Mouse (Mus musculus) limb, embryonic 14.5 days (tissue): ENCODE results near the gene Lnx2. TPM values are rescaled to one million over a fixed set of nuclear protein-coding genes. Genes with fewer than 3 reads are reported as not detected.

Experiments
- ATAC-seq: fragments of 200-750 bp; cut with Nextera tagmentation; 2 replicates; pipeline ENCODE4 v1.8.0; 2017; ENCODE audit warnings: low read depth, moderate number of reproducible peaks, moderate TSS enrichment; ENCODE audit not compliant: low FRiP score
- DNase-seq: peaks from one replicate; pipeline ENCODE4 v3.0.0-alpha.2; 2015; ENCODE audit warnings: low spot score
- H3K27ac ChIP-seq: fragments of 300-500 bp; sonication (generic); replicated peaks from 2 replicates; pipeline ENCODE4 v1.5.1; 2014; ENCODE audit warnings: low read depth, mild to moderate bottlenecking, low read length, moderate library complexity, mixed read lengths
- H3K27me3 ChIP-seq: fragments of 300-500 bp; sonication (generic); 2 replicates; pipeline ENCODE4 v1.6.1; 2014; ENCODE audit warnings: low read length, mixed read lengths; ENCODE audit not compliant: control insufficient read depth, insufficient read depth
- H3K36me3 ChIP-seq: fragments of 300-500 bp; sonication (generic); 2 replicates; pipeline ENCODE4 v1.6.1; 2014; ENCODE audit warnings: mild to moderate bottlenecking, low read length, moderate library complexity, mixed read lengths; ENCODE audit not compliant: control insufficient read depth, insufficient read depth
- H3K4me1 ChIP-seq: fragments of 300-500 bp; sonication (generic); 2 replicates; pipeline ENCODE4 v1.6.1; 2014; ENCODE audit warnings: antibody characterized with exemption, low read length, mixed read lengths; ENCODE audit not compliant: control insufficient read depth, insufficient read depth
- H3K4me2 ChIP-seq: fragments of 300-500 bp; sonication (generic); replicated peaks from 2 replicates; pipeline ENCODE4 v1.6.1; 2014; ENCODE audit warnings: low read depth, mild to moderate bottlenecking, low read length, moderate library complexity; ENCODE audit not compliant: severe bottlenecking
- H3K4me3 ChIP-seq: fragments of 300-500 bp; sonication (generic); replicated peaks from 2 replicates; pipeline ENCODE4 v1.5.1; 2014; ENCODE audit warnings: low read length
- H3K9ac ChIP-seq: fragments of 300-500 bp; sonication (generic); 2 replicates; pipeline ENCODE4 v1.6.1; 2014; ENCODE audit warnings: mild to moderate bottlenecking, low read depth, low read length, moderate library complexity; ENCODE audit not compliant: severe bottlenecking
- H3K9me3 ChIP-seq: fragments of 300-500 bp; sonication (generic); 2 replicates; pipeline ENCODE4 v1.6.1; 2016; ENCODE audit warnings: low read length; ENCODE audit not compliant: control insufficient read depth
- POLR2A ChIP-seq: fragments of 200-500 bp; IDR thresholded peaks from 2 replicates; pipeline ENCODE4 v1.8.0; 2012; ENCODE audit warnings: inconsistent platforms, mild to moderate bottlenecking, moderate library complexity, borderline replicate concordance; ENCODE audit not compliant: insufficient read depth, insufficient read length; ENCODE audit errors: extremely low read depth
- WGBS: fragments of 180-500 bp; shearing (Covaris S2); extraction: QIAGEN DNeasy Blood & Tissue Kit; methylation state at CpG from one replicate; pipeline ENCODE4 v1.1.7; 2014; 5-methylcytosine and 5-hydroxymethylcytosine counted together
- polyA plus RNA-seq, 2 experiments: library from polyadenylated mRNA; depleted of rRNA in 1 of 2; stranded (reverse) in 1 of 2; unstranded in 1 of 2; fragments of >200 nt; fragmentation: Nextera tagmentation in 1 of 2; extraction: Ambion mirVana in 1 of 2; gene quantifications; 2 replicates each; pipeline versions ENCODE4 v1.2.1 to v1.2.3; 2012 to 2014

Gene Lnx2
- polyA plus RNA-seq, 2 experiments, result 13.7 TPM

DNA sequence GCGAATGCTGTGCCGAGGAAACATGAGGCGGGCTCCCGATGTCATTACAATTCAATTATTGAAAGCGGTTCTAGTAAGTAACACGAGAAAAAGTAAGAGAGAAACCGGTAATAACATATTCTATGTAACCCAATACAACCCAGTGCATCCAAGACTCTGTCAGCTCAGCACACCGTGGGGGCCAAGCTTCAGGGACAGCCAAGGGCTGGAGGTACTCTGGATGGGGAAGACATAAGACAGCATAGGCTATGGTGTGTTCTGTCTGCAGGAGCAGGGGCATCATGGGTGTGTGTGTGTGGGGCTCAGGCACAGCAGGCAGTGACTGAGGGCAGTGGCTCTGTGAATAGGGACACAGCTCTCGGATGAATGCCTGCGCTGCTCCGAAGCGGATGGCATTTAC is 59.8 kb downstream of the Lnx2 start:
- Histone ChIP-seq H3K4me1 (no peaks in the 10 kb centered on the region), H3K4me3 (no peak overlapping the region), H3K27me3 (no peaks in the 10 kb centered on the region), H3K9ac (no peak overlapping the region), H3K9me3 (no peaks in the 10 kb centered on the region), H3K27ac (no peak overlapping the region), H3K4me2 (no peak overlapping the region), H3K36me3 (peaks cover 25% of the 10 kb centered on the region)
- no peak for TF ChIP-seq POLR2A
- ATAC-seq, result no peak
- 87% methylated on average over 12 of the region's 12 CpGs for WGBS
- DNase-seq, result no peak

DNA sequence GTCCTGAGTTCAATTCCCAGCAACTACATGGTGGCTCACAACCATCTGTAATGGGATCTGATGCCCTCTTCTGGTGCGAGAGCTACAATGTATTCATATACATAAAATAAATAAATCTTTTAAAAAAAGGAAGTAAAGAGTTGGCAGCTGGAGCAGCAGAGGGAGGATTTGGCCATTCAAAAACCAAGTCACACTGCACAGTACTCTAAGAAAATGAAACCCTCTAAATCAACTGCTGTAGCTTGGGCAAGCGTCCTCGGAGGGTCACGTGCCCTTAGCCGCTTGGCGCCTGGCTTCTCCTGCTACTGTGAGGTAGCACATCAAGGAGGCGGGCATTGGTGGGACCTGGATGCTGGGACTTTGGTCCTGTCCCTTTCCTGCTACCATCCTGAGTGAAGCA is 61.2 kb downstream of the Lnx2 start:
- no peak for TF ChIP-seq POLR2A
- Histone ChIP-seq H3K27me3 (no peaks in the 10 kb centered on the region), H3K4me1 (no peaks in the 10 kb centered on the region), H3K36me3 (peaks cover 25% of the 10 kb centered on the region), H3K4me3 (no peak overlapping the region), H3K27ac (no peak overlapping the region), H3K4me2 (no peak overlapping the region), H3K9ac (no peak overlapping the region), H3K9me3 (no peaks in the 10 kb centered on the region)
- 87% methylated on average over 7 of the region's 7 CpGs for WGBS
- DNase-seq, result no peak
- no peak for ATAC-seq

DNA sequence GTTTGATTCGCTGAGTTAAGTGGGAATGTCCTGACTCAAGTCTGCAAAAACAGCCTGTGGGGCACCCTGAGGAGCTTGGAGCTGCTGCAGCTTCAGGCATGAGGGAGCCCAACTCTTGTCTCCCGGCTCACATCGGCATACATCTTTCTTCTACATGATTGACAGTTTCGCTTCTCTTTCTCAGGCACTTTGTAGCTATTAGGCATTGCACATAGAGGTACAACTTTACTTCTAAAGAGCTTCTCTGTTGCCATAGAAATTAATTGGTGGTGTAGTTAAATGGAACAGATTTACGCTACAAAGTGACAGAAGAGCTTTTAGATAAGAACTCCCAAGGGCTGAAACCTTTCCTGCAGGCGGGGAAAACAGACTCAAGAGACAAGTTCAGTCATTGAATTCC is 62.5 kb downstream of the Lnx2 start:
- WGBS, result 55% methylated on average over 6 of the region's 6 CpGs
- Histone ChIP-seq H3K4me2 (no peak overlapping the region), H3K9ac (no peak overlapping the region), H3K4me1 (no peaks in the 10 kb centered on the region), H3K4me3 (no peak overlapping the region), H3K27ac (no peak overlapping the region), H3K27me3 (no peaks in the 10 kb centered on the region), H3K9me3 (no peaks in the 10 kb centered on the region), H3K36me3 (peaks cover 18% of the 10 kb centered on the region)
- no peak for ATAC-seq
- no peak for TF ChIP-seq POLR2A
- DNase-seq, result no peak

DNA sequence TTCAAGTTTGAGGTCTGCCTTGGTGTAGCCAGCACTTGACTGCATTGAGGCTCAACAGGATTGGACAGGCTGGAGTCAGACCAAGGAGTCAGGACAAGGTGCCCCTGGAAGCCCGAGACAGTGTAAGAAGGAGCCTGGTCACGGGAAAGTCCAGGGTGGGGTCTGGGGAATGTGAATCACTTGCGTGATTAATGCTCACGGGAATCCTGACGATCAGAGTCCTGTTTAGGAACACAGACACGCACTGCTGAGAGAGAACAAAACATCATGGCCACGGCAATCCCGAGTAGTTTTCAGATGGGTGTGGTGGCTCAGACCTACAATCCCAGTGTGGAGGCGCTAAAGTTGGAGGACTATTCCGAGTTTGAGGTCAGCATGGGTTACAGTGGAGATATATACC is 65.1 kb downstream of the Lnx2 start:
- no peaks in the 10 kb centered on the region for H3K9me3 ChIP-seq
- no peaks in the 10 kb centered on the region for H3K27me3 ChIP-seq
- no peak overlapping the region for H3K27ac ChIP-seq
- no peaks in the 10 kb centered on the region for H3K36me3 ChIP-seq
- ATAC-seq, result no peak
- no peaks in the 10 kb centered on the region for H3K4me1 ChIP-seq
- DNase-seq, result no peak
- 85% methylated on average over 10 of the region's 10 CpGs for WGBS
- H3K4me2 ChIP-seq, result no peak overlapping the region
- no peak for TF ChIP-seq POLR2A
- no peak overlapping the region for H3K9ac ChIP-seq
- H3K4me3 ChIP-seq, result no peak overlapping the region

DNA sequence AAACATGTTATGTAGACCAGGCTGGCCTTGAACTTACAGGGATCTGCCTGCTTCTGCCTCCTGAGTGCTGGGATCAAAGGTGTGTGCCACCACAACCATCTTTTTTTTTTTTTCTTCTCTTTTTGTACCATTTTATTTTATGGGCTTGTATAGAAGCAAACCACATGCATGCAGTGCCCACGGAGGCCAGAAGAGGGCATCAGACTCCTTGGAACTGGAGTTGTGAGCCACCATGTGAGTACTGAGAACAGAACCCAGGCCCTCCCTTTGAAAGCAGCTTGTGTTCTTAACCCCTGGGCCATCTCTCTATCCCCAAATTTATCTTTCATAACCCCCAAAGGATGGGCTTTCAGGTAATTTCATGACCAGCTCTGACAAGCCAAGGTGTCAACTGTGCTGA is 73.1 kb downstream of the Lnx2 start:
- no peak for ATAC-seq
- Histone ChIP-seq H3K9ac (no peak overlapping the region), H3K36me3 (no peaks in the 10 kb centered on the region), H3K4me3 (no peak overlapping the region), H3K27me3 (no peaks in the 10 kb centered on the region), H3K9me3 (no peaks in the 10 kb centered on the region), H3K4me2 (no peak overlapping the region), H3K4me1 (no peaks in the 10 kb centered on the region), H3K27ac (no peak overlapping the region)
- DNase-seq, result no peak
- no peak for TF ChIP-seq POLR2A
- WGBS, result 61% methylated on average over 1 of the region's 1 CpGs

DNA sequence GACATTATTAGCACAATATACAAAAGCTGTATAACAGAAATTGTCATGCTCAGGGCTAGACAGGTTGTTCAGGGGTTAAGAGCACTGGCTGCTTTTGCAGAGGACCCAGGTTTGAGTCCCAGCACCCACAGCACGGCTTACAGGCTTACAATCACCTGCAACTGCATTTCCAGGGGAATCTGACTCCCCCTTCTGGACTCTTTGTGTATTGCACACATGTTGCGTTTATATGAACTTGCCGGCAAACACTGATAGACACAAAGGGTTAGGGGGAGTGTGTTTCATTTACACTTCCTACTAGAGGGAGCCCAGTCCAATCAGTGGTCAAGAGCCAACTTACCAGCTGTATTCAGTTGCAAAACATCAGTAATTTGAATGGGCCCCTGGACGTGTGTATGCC is 75.1 kb downstream of the Lnx2 start:
- TF ChIP-seq POLR2A, result no peak
- no peaks in the 10 kb centered on the region for H3K9me3 ChIP-seq
- H3K4me3 ChIP-seq, result no peak overlapping the region
- 77% methylated on average over 4 of the region's 4 CpGs for WGBS
- DNase-seq, result no peak
- no peaks in the 10 kb centered on the region for H3K27me3 ChIP-seq
- no peak overlapping the region for H3K27ac ChIP-seq
- H3K4me1 ChIP-seq, result no peaks in the 10 kb centered on the region
- ATAC-seq, result no peak
- H3K4me2 ChIP-seq, result no peak overlapping the region
- no peak overlapping the region for H3K9ac ChIP-seq
- no peaks in the 10 kb centered on the region for H3K36me3 ChIP-seq
